Mouse (Mus musculus) CH12F3 (cell line): ENCODE measurements around the gene Asic1.
"Not testable (repeated sequence)": the region's sequence is repeated elsewhere in the genome, so short reads cannot be mapped to it uniquely, and the experiment has no call there.

ENCODE experiments used
- in situ Hi-C: fragments of 300-500 bp; cut with MboI; formaldehyde crosslinking; loops from 2 replicates; pipeline ENCODE4 v1.14.3; 2020; ENCODE audit warnings: low sequenced_read_pairs

The Asic1 gene

GRCm38 (mm10) chr15:99700219-99701106 is 30.3 kb downstream of the Asic1 start:
- in situ Hi-C loops: no loop called here

GRCm38 (mm10) chr15:99701640-99701998 is 31.5 kb downstream of the Asic1 start:
- in situ Hi-C loops: not testable (repeated sequence)

DNA sequence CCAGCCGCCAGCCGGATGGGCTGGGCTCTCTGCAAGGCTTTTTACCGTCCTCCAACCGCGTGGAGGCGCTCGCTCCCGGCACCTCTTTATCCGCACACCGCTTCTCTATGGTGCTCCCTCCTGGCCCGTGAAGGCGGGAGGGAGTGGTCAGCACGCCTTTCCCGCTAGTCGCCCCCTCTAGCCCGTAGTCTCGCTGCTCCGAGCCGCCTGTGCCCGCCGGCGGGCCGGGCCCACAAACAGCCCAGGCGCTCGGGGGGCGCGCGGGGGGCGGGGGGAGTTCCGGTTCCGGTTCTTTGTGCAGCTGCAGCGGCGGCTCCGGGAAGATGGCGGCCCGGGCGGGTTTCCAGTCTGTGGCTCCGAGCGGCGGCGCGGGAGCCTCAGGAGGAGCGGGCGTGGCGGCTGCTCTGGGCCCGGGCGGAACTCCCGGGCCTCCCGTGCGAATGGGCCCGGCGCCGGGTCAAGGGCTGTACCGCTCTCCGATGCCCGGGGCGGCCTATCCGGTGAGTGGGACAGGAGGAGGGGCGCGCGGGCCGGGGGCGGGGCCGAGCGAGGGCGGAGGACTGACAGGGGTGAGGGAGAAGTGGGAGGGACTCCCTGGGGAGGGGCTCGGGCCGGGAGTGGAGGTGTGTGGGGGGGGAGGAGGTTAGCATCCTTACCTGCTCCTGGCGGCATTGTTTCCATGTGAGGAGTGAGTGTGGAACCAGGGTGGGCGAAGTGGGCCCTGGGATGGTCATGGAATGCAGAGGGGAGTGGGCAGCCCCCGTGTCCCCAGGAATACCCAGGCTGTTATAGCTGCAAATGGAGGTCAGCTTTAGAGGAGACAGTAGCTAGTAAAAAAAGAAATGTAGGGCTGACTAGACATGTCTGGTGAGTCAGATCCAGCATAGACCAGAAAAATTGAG is 32.1 kb downstream of the Asic1 start, which contains the start of gene Smarcd1:
Smarcd1 (plus strand) TSS at position 131 of the 902 bp plus-strand sequence.
- in situ Hi-C loops: no loop called here

GRCm38 (mm10) chr15:99703104-99703503 is 32.9 kb downstream of the Asic1 start:
- in situ Hi-C loops: no loop called here

DNA sequence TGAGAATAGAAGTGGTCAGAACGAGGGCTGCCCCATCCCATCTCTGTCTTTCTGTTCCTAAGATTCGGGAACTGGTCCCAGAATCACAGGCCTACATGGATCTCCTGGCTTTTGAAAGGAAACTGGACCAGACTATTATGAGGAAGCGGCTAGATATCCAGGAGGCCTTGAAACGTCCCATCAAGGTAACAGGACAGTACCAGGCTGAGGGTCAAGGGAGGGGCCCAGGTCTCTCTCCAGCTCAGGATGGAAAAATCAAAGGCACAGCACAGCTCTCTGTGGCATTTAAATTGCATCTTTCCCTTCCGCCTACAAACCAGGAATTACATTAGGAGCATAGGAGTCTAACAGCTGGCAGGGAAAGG is 33.5 kb downstream of the Asic1 start:
- in situ Hi-C loops: no loop called here

DNA sequence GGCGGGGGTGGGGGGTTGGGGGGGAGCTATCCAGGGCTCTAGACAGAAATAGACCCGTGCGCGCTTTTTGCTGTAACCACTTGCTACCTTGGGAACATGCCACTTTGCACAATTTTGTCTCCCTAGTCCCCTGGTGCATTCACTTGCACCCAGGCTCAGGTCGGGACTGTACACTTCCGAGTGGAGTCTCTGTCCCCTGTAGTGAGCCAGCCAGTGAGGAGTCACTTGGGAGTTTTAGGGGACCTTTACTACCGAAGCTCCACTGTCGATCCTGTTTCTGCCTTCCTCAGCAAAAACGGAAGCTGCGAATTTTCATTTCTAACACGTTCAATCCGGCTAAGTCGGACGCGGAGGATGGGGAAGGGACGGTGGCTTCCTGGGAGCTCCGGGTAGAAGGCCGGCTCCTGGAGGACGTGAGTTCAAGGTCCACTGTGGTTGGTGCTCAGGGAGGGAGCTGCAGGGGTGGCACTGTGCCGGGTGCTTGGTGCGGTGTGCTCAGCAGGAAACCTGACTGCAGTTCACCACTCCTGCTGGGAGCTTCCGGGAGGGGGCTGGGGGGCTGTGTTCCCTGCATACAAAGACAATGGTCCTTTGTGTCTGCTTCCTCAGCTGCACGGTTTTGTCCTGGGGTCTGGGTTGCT is 34.0 kb downstream of the Asic1 start:
- in situ Hi-C loops: no loop called here

DNA sequence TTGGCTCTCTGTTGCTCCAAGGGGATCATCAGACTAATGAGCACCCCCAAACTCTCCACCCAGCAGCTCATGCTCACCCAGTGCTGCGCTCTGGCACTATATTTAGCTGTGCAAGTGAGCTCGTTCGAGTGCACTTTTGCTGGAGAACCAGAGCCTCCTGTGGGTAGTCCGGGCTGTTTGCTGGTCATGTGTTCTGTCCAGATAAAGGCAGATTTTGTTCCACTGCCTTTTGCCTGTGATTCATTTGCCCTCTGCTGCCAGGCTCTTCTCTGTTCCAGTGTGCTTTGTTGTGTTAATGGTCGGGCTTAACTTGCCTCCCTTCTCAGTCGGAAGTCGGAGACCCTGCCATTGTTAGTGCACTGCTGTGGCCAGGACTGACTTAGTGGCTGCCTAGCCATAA is 34.7 kb downstream of the Asic1 start:
- in situ Hi-C loops: no loop called here

DNA sequence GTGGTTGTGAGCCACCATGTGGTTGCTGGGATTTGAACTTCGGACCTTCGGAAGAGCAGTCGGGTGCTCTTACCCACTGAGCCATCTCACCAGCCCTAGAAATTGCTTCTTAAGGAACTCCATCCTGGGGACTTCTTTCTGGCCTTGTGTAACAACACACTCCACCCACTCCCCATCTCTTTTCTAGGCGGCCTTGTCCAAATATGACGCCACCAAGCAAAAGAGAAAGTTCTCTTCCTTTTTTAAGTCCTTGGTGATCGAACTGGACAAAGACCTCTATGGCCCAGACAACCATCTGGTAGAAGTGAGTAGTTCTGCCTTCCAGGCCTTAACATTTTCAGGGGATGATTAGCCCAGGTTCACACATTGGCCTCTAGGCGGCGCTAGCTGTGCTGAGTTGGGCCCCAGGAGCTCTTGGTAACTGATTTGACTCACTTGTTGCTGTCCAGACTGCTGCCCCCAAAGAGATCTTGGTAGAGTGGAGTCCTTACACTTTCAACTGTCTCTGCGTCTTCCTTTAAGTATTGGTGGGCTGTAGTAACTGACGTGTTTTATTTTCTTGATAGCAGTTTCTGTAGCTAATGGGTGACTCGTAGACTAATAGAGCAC is 35.4 kb downstream of the Asic1 start, which contains the start of gene Gm17349:
Gm17349 (minus strand) TSS at position 51 of the 609 bp plus-strand sequence.
- in situ Hi-C loops: no loop called here

DNA sequence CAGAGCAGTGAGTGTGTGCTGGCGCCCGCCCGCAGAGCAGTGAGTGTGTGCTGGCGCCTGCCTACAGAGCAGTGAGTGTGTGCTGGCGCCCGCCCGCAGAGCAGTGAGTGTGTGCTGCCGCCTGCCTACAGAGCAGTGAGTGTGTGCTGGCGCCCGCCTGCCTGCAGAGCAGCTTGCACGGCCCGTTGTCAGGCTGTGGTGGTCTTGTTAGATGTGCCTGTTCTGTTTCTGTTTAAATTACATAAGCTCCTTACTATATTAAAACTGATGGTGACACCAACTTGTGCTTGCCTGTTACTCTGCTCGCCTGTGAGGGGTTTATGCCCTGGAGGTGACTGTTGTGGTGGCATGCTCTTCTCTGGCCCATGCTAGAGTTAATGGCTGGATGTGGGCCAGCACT is 38.0 kb downstream of the Asic1 start:
- in situ Hi-C loops: no loop called here

GRCm38 (mm10) chr15:99710221-99711190 is 40.3 kb downstream of the Asic1 start:
- in situ Hi-C loops: no loop called here

DNA sequence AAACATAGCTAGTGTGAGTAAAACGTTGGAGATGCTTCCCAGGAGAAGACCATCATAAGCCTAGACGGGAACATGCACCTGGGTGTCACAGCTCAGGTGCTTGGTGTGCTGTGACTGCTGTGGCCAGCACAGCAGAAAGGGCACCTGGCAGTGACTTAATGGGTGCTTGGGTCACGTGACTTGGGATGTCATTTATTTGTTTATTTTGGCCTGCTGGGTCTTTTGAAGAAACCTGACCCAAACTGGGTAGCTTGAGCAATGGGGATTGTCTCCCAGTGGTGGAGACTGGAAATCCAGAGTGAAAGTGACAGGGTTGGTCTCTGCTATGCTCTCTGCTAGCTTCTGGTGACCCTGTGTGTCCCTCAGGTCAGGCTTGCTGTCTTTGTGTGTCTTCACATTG is 41.3 kb downstream of the Asic1 start:
- in situ Hi-C loops: no loop called here

- in situ Hi-C loops: no loop called here
Measured at GRCm38 (mm10) chr15:99712666-99713559, 42.7 kb downstream of the Asic1 start.

DNA sequence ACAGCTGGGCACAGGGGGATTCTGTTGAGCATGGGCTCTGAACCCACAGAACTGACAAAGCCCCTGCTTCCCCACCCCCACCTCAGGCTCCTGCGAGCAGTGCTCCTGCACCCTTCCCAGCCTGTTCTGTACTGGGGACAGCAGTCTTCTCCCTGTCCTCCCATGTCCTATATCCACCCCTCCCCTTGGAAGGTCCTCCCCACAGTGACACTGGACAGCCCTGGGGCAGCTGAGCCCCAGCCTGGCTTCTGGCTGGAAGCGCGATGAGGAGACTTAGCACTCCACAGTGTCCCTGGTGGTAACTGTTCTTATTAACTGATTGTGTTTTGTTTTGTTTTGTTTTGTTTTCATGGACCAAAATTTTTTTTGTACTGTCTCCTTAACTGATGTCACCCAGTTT is 43.4 kb downstream of the Asic1 start:
- in situ Hi-C loops: no loop called here

- in situ Hi-C loops: no loop called here
Measured at GRCm38 (mm10) chr15:99714206-99714605, 44.0 kb downstream of the Asic1 start.

DNA sequence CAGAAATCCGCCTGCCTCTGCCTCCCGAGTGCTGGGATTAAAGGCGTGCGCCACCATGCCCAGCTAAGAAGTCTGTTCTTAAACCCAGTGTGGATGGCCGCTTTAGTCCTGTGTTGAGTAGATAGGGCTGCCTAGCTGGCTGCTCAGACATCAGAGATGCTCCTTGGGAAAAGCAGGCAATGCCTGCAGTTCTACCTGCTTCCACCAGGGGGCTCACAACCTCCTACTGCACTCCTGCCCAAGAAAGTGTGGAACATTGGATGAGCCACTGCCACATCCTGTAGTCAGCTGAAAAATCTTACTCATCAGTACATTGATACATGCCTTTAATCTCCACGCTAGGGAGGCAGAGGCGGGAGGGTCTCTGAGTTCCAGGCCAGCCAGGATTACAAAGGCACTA is 44.7 kb downstream of the Asic1 start:
- in situ Hi-C loops: no loop called here

DNA sequence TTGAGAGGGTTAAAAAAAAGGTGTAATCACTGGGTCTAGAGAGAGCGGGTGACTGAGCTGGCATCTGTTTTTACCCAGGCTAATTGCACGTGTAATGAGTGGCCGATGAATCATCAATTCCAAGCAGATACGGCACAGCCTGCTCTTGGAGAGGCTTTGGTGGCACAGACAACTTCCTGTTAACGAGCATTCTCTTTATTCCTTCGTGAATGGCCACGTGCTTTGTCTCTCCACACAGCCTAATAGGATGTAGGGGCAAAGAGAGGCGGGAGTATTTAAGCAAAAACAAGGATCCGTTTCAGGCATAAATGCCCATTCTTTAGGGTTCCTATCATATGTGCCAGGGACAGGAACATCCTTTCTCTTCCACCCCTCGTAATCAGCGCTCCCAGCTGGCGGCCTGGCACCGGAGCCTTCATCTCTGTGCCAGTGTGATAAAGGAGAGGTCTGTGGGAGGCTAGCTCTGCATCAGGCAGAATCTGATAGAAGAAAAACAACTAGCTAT is 45.2 kb downstream of the Asic1 start:
- in situ Hi-C loops: no loop called here

GRCm38 (mm10) chr15:99715982-99716746 is 46.0 kb downstream of the Asic1 start:
- in situ Hi-C loops: no loop called here

GRCm38 (mm10) chr15:99716814-99717213 is 46.6 kb downstream of the Asic1 start:
- in situ Hi-C loops: no loop called here
